Mouse (Mus musculus): ENCODE measurements around the gene Gpr26.

The Gpr26 gene

GRCm38 (mm10) chr7:132031940-132032531 is 65.8 kb downstream of the Gpr26 start:
- DNase-seq, result peak; percentile 46 to 58

Data from cerebellum, postnatal 10 days (tissue).